Mouse (Mus musculus) olfactory bulb, adult 2 months (tissue): ENCODE measurements around the gene Arl5b.

Source experiments
- CTCF ChIP-seq: fragments of 200-500 bp; IDR thresholded peaks from 2 replicates; pipeline ENCODE4 v1.5.1; 2012; ENCODE audit warnings: low read depth, mild to moderate bottlenecking, low read length, moderate library complexity; ENCODE audit not compliant: insufficient read depth
- POLR2A ChIP-seq: fragments of 200-500 bp; IDR thresholded peaks from 2 replicates; pipeline ENCODE4 v1.6.1; 2012; ENCODE audit warnings: mild to moderate bottlenecking, low read depth, low read length, moderate library complexity; ENCODE audit not compliant: insufficient read depth

- TF ChIP-seq POLR2A = no peak
- TF ChIP-seq CTCF = no peak
Observed at GRCm38 (mm10) chr2:15067091-15067490, 17.9 kb downstream of the Arl5b start.
